Mouse (Mus musculus) urinary bladder, postnatal 10 days (tissue): ENCODE measurements around the gene Rfwd3.
"Not testable (repeated sequence)": the region's sequence is repeated elsewhere in the genome, so short reads cannot be mapped to it uniquely, and the experiment has no call there.

Source experiments
- DNase-seq: peaks from one replicate; pipeline ENCODE4 v3.0.0; 2022; ENCODE audit warnings: low spot score

Gene Rfwd3

GRCm38 (mm10) chr8:111285603-111286002, 14.4 kb downstream of the Rfwd3 start:
- DNase-seq: no peak

GRCm38 (mm10) chr8:111282093-111282492, 17.9 kb downstream of the Rfwd3 start:
- no peak for DNase-seq

- no peak for DNase-seq
Observed at GRCm38 (mm10) chr8:111268277-111268676, 31.7 kb downstream of the Rfwd3 start.

- DNase-seq: not testable (repeated sequence)
Observed at GRCm38 (mm10) chr8:111266161-111266560, 33.9 kb downstream of the Rfwd3 start.

GRCm38 (mm10) chr8:111264693-111265220, 35.3 kb downstream of the Rfwd3 start:
- no peak for DNase-seq

- no peak for DNase-seq
Observed at GRCm38 (mm10) chr8:111261981-111262381, 38.0 kb downstream of the Rfwd3 start.

GRCm38 (mm10) chr8:111260251-111260650, 39.8 kb downstream of the Rfwd3 start:
- DNase-seq: no peak

GRCm38 (mm10) chr8:111259408-111259741, 40.6 kb downstream of the Rfwd3 start:
- no peak for DNase-seq

GRCm38 (mm10) chr8:111258631-111259407, 41.2 kb downstream of the Rfwd3 start, which contains the start of gene Glg1:
Gene Glg1 (minus strand): TSS chr8:111259216.
- DNase-seq: peak; percentile 90

GRCm38 (mm10) chr8:111258010-111258630, 41.9 kb downstream of the Rfwd3 start:
- no peak for DNase-seq

GRCm38 (mm10) chr8:111252487-111253112, 47.4 kb downstream of the Rfwd3 start:
- DNase-seq: no peak

GRCm38 (mm10) chr8:111250111-111250510, 49.9 kb downstream of the Rfwd3 start:
- no peak for DNase-seq

GRCm38 (mm10) chr8:111248136-111248535, 51.9 kb downstream of the Rfwd3 start:
- DNase-seq: no peak

GRCm38 (mm10) chr8:111246864-111247263, 53.2 kb downstream of the Rfwd3 start:
- not testable (repeated sequence) for DNase-seq

- DNase-seq: no peak
Observed at GRCm38 (mm10) chr8:111246287-111246830, 53.7 kb downstream of the Rfwd3 start.

- DNase-seq: no peak
Observed at GRCm38 (mm10) chr8:111237301-111237700, 62.7 kb downstream of the Rfwd3 start.

GRCm38 (mm10) chr8:111233730-111234129, 66.3 kb downstream of the Rfwd3 start:
- no peak for DNase-seq

- no peak for DNase-seq
Observed at GRCm38 (mm10) chr8:111224153-111224552, 75.9 kb downstream of the Rfwd3 start.
